Mouse (Mus musculus) CD4-positive, CD25-positive, alpha-beta regulatory T cell, adult 2 months (primary cell): ENCODE measurements at regions not wholly inside any gene's neighbourhood (a gene's known extent, or its start where the extent isn't known, plus 50 kb on each side); places are given as distances from the start of the nearest gene placed in this dataset.

Source experiments
- DNase-seq: peaks from one replicate; pipeline ENCODE4 v3.0.0-alpha.2; 2012; ENCODE audit warnings: low read depth, low spot score

DNA sequence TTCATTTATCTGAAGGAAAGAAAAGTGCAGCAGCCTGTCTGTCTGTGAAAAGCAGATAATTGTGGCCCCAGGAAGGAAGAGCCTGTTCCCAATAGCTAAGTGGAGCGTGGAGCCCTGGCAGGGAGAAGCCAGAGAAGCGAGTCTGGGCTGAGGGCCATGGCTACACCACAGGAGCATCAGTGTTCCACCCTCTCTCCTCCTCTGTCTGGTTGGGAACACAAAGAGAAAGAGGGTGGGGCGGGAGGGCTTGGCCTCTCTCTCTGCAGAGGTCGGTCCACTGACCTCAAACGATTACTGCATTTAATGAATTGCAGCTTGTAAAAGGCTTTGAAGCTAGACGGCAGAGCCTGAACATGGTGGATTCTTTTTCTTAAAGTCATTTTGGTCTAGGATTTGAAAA, 329.0 kb downstream of the Pik3r1 start:
- no peak for DNase-seq

DNA sequence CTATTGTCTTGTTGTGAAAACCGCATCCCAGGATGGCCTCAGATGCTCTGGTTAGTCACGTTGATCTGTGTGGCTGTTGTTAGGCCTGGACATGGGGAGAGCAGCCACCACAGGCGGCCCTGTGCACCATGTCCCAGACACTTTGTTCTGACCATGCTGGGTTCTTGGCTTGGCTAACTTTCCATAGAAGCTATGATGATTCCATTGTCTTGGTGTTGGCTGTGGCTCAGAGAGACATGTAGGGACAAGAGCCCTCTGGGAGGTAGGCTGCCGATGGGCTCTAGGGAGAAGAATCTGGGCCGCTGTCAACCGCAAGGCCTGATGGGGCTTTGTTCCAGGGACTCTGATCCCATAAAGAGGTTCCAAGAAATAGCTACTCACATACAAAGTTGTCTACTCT, 334.9 kb downstream of the Pik3r1 start:
- DNase-seq = no peak

DNA sequence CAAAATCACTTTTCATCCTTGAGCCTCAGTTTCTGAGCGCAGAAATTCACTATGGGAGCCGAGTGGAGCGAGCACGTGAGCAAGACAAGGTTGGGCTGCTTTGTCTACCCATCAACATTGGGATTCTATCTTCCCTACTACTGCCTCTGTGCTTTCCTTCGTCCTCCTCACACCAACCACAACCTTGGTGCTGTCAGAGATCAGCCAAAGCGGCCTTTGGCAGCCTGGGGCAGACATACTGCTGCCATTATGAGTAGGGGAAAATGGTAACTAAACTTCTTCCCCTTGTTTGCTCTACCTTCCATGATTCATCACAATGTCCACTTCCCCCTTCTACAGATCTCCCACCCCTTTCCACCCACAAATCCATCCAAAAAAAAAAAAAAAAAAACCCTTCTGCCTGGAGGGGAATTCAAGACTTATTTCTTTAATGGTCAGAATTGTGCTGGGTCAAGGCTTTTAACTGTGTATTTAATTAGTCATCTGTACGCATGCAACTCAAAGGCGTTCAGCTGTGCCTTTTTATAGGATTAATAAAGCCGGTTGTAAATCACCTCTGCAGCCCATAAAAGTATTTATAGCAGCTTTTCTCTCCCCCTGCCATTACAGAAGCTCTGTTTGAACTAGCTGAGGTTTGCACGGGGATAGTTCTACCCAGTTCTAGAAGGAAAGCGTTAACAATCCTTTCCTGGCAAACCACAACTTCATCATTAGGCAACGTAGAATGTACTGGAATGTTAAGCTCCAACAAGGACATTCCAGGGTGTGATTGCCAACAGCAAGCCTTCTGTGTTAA, 340.4 kb downstream of the Pik3r1 start:
- no peak for DNase-seq

GRCm38 (mm10) chr13:101426461-101426860, 341.6 kb downstream of the Pik3r1 start:
- DNase-seq = no peak

DNA sequence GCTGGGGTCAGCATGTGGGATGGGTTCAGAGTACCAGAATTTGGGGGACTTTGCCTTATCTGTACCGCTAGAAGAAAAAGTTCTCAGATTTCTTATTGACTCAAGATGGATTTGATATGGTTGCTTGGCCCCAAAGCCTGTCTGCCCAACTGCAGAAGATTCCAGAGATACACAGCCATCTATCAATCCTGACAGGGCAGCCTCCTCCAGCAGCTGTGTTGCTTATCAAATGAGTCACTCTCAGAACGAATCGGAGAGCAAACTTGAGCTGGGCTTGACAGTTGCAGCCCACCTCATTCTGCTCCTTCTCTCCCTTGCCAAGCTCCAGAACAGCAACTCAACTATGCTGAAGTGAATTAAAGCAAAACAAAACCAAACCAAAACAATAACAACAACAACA, 345.9 kb downstream of the Pik3r1 start:
- no peak for DNase-seq

GRCm38 (mm10) chr13:101419457-101420025, 348.5 kb downstream of the Pik3r1 start:
- DNase-seq = no peak

DNA sequence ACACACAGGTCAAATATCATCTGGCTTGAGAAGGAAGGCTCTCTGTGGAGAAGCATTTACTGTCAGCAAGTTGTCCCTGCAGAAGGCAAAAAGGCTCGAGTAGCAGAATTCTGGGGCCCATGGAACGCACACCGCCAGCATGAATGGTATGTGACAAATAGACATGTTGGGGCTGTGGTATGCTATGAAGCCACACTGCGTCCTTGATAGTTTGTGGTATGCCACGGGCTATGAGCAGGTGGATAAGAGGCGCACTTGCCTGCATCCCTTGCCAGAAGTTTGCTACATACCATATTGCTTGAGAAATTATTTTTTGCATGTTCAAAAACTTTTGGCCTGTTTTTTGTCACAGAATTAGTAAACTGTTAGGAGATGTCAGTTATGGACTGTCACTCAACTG, 349.7 kb downstream of the Pik3r1 start:
- no peak for DNase-seq

GRCm38 (mm10) chr13:101408885-101409284, 359.1 kb downstream of the Pik3r1 start:
- no peak for DNase-seq

DNA sequence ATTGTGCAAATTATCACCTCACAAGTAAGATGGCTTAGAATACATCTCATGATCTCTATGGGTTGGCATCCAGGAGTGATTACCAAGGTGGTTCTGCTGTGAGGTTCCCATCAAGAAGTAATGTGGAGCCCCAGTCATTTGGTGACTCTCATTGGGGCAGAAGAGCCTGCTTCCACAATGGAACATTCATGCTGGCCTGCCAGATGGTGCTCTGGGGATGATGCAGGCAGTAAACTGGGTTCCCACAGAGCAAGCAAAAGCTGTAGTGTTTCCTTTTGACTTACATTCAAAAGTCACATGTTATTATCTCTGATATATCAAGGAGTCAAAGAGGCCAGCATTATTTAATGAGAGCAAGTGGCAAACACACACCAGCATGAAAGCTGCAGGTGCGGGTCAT, 360.4 kb downstream of the Pik3r1 start:
- no peak for DNase-seq

DNA sequence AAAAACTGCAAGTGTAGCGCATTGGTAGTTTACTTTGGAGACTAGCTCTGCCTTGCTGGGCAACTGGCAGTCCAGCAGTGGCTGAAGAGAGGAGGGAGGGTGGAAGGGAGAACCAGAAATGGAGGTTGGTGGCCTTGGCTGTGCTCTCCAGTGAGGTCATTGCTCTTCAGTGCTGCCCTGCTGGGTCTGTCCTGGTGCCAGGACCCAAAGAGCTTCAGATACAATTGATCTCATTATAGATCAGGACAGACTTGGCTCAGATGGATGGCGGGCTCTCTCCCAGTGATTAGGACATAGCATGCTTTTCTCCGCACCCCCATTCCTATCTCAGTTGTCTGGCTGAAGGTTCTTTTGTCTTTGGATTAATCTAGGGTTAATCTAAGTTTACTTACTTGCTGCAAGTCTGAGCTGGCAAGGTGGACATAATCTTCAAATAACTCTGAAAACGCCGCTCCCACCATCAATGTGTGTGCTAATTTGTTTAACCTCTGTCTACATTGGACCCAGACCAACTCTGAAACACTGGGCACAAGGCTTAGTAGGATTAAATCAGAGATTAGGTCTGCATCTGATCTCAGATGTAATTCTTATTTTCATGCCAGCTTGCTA, 394.3 kb downstream of the Pik3r1 start:
- no peak for DNase-seq

DNA sequence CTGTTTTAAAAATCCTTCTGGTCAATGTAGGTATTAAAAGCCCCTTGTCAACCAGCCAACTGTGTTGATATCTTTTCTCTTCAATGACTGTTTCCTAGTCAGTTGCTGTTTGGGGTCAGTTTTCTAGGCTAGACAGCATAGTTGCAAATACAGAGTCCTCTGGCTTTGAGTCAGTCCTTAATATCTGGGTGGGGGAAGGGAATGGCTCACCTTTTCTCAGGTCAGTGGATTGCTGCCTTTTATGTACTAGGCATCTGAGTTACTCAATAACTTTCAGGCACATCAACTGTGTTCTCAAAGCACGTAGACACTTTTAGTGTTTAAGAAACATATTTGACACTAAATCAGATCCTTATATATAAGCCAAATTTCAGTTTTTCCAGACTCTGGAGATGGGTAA, 396.1 kb downstream of the Pik3r1 start:
- no peak for DNase-seq

DNA sequence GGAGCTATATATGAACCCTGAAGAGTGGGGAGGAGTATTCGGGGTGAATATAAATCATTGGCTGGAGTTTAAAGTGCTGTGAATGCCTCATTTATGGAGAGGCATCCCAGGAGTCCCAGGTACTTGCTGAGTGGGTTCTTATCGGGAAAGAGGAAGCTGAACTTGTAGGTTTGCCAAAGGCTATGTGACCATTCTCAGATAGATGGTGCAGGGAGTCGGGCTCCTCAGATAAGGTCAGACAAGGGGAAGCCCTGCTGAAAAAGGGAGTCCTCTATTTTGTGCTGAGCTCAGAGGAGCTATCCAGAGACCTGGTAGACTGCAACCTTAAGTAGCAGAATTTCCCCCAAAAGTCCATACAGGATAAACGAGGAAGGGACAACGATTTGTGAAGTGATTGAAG, 399.8 kb downstream of the Pik3r1 start:
- no peak for DNase-seq

DNA sequence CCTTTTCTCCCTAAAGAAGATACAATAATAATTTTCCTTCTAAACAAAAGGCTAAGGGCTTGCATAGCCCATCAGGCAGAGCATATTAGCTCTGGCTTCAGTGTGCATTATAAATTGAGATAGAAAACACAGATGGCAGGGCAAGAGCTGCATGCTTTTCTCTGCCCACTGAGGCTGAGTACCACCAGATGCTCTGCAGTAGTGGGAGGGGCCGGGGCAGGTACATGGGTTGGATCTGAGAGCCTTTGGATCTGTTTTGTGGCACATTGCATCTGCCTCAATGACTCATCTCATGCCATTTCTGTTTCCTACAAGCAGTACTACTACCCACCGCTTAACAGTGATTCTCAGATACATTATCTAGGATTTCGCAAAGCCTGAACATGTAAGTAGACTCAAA, 412.7 kb downstream of the Pik3r1 start:
- no peak for DNase-seq

- no peak for DNase-seq
Observed at GRCm38 (mm10) chr13:101351123-101351522, 416.9 kb downstream of the Pik3r1 start.

GRCm38 (mm10) chr13:101349354-101349753, 418.7 kb downstream of the Pik3r1 start:
- DNase-seq = no peak

DNA sequence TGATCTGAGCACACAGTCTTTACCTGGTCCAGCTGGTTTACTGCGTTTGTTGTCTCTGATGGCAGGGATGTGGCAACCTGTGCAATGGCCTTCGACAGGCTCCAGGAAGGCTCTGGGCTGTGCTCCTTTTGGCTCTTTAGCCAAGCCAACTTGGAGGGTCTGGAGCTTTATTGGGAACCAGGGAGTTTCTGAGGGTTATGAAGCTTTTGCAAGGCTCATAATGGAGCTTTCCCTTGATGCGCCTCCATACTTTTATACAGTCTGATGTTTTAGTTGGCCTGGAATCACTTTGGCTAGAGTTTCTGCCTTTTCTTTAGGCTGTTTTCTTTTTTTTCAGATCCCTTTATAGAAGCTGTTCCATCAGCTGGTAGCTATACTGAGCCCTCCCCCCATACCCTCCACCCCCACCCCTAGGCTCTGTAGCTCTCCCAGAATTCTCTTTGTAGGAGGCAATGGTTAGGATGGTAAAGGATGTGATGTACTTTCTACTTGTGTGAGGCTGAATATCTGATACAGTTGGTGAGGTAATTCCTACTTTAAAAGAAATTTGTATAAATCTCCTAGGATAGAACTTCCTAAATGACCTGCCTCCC, 429.6 kb downstream of the Pik3r1 start:
- no peak for DNase-seq

GRCm38 (mm10) chr13:101318621-101319020, 449.4 kb downstream of the Pik3r1 start:
- DNase-seq = no peak

DNA sequence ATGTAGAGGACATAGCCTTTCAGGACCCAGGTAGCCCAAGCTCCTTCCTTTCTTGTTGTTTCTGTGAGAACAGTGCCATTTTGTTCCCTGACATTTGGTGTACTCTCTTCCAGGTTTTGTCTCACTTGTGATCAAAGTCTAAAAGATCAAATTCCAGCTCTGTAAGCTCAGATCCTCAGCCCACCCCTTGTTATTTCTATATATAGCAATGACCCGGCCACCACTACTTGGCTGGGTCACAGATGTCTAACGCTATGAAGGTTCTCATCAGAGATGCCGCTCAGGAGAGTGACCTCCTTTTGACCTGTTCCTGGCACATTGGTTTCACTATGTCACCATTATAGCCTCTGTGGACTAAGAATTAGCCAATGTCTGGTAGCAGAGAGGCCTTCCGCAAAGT, 451.7 kb downstream of the Pik3r1 start:
- DNase-seq = no peak

DNA sequence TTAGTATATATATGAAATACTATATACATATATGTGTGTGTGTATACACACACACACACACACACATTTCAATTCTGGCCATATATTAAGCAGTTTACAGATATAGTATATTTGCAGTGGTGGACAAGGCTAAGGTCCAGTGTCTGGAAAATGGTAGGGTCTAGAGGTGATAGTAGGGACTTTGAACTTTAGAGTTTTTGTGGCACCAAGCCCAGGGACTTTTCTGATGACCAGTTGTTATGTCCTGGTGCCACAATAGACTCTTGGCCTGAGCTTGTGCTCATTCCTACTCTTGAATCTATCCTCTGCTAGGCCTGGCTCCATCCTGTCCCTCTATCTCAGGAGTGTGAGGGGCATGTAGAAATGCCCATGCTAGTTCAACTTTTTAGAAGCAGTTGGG, 454.0 kb downstream of the Pik3r1 start:
- no peak for DNase-seq

DNA sequence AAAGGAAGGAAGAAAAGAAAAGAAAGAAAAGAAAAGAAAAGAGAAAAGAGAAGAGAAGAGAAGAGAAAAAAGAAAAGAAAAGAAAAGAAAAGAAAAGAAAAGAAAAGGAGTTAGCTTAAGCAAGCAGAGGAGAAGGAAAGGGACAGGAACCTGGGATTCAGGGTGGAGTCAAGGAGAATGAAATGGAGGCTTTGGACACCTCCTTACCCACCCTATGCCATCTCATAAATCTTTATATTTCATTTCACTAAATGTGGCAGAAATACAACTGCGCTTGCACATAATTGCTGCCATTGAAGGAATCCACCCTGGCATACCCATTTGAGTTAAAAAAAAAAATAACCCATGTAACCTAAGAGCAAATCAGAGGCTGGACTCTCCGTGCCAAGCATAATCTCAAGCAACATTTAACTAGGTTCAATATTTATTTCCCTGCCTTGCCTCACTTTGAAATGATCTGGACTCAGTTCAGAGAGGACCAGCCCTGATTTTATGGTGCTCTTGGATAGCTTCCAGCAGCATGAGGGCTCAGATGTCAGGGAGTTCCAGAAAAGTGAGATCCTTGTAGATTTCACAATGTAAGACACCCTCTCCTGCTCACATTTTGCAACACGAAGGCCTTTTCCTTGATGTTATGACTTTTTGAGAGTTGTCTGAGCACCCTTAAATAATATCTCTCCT, 456.2 kb downstream of the Pik3r1 start:
- no peak for DNase-seq

GRCm38 (mm10) chr13:101308724-101309123, 459.3 kb downstream of the Pik3r1 start:
- no peak for DNase-seq
